Mouse (Mus musculus) MEL-GATA-1-ER (cell line): ENCODE measurements around the gene Strap.
A peak's percentile ranks its signal among the peaks of the same experiment; 100 is the strongest.

Experiments used
- DNase-seq: peaks from one replicate; pipeline ENCODE4 v3.0.0-alpha.2; 2012; ENCODE audit warnings: low read depth; ENCODE audit errors: extremely low read depth

Gene Strap

GRCm38 (mm10) chr6:137773637-137774028 is 38.8 kb downstream of the Strap start:
- no peak for DNase-seq

GRCm38 (mm10) chr6:137774166-137774565 is 39.3 kb downstream of the Strap start:
- no peak for DNase-seq

GRCm38 (mm10) chr6:137775159-137775558 is 40.3 kb downstream of the Strap start:
- DNase-seq: no peak

- no peak for DNase-seq
Observed at GRCm38 (mm10) chr6:137776981-137777380, 42.1 kb downstream of the Strap start.

GRCm38 (mm10) chr6:137783899-137784637 is 49.2 kb downstream of the Strap start:
- no peak for DNase-seq

GRCm38 (mm10) chr6:137788976-137789590 is 54.2 kb downstream of the Strap start:
- no peak for DNase-seq

- no peak for DNase-seq
Observed at GRCm38 (mm10) chr6:137789658-137790057, 54.8 kb downstream of the Strap start.

- no peak for DNase-seq
Observed at GRCm38 (mm10) chr6:137795494-137795893, 60.6 kb downstream of the Strap start.

- peak; percentile 1 for DNase-seq
Observed at GRCm38 (mm10) chr6:137796596-137797567, 62.0 kb downstream of the Strap start.

- DNase-seq: no peak
Observed at GRCm38 (mm10) chr6:137799253-137799652, 64.4 kb downstream of the Strap start.
